Mouse (Mus musculus) heart, postnatal 10 days (tissue): ENCODE measurements around the gene Dhcr24. TPM values are rescaled to one million over a fixed set of nuclear protein-coding genes. Genes with fewer than 3 reads are reported as not detected.
A peak's percentile ranks its signal among the peaks of the same experiment; 100 is the strongest.

Experiments
- DNase-seq, 2 experiments: peaks; one replicate each; pipeline ENCODE4 v3.0.0; 2021
- intact Hi-C: fragments of 180-260 bp; cut with DNase I; formaldehyde crosslinking; loops from one replicate; pipeline ENCODE4 v1.15.1; 2025
- total RNA-seq, 2 experiments: library from RNA; stranded (reverse); gene quantifications; 2 replicates each; pipeline ENCODE4 v1.2.3; 2021

Gene Dhcr24
- total RNA-seq: 1 to 10 TPM; 6.9 to 8.4 TPM

- intact Hi-C loops: no loop called here
- DNase-seq: peak; percentile 92 to 94
Observed at GRCm38 (mm10) chr4:106560846-106561781, at the start of gene Dhcr24. Gene Dhcr24 (plus strand): TSS chr4:106561038.

GRCm38 (mm10) chr4:106514606-106515005, 46.2 kb upstream of the Dhcr24 start:
- intact Hi-C loops: no loop called here
- no peak for DNase-seq

- intact Hi-C loops: no loop called here
- no peak for DNase-seq
Observed at GRCm38 (mm10) chr4:106522547-106522946, 38.3 kb upstream of the Dhcr24 start.

GRCm38 (mm10) chr4:106524131-106524530, 36.7 kb upstream of the Dhcr24 start:
- intact Hi-C loops: no loop called here
- DNase-seq: no peak

GRCm38 (mm10) chr4:106525001-106525400, 35.8 kb upstream of the Dhcr24 start:
- intact Hi-C loops: no loop called here
- no peak for DNase-seq

DNA sequence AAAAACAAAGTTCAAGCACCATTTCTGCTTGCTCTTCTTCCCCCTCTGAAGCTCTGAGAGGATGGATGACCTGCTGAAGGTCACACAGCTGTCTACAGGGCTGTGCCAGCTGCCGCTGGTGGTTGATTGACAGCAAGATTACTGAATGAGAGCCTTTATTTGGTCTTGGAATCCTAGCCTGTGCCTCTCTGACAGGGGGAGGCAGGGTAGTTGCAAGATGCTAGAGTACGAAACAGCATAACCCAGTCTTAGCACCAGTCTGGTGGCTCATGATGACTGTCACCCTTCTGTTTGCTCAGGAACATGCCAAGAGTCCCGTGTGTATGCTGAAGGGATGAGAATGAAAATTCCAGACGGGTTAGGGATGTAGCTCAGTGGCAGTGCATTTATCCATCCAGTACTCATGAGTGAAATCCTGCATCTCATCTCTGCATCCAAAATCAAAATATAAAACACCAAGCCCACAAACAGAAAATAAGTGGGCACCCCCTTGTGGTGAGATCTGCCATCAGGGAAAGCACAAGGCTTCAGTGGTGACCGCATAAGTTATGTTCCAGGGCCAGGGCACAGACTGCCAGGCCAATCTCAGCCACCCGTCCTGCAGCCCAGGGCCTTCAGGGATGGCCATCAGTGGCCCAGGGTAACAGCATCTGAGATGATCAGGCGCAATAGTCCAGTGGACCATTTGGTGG, 32.8 kb upstream of the Dhcr24 start:
- peak in 1 of 2 experiments; percentile 10 for DNase-seq
- intact Hi-C loops: no loop called here

- DNase-seq: peak; percentile 90 to 95
- intact Hi-C loops: loop anchor here (1.0 kb wide), 1 partner anchor 55 kb away; no protein-coding TSS in a partner anchor
Observed at GRCm38 (mm10) chr4:106529375-106530112, 31.3 kb upstream of the Dhcr24 start.

DNA sequence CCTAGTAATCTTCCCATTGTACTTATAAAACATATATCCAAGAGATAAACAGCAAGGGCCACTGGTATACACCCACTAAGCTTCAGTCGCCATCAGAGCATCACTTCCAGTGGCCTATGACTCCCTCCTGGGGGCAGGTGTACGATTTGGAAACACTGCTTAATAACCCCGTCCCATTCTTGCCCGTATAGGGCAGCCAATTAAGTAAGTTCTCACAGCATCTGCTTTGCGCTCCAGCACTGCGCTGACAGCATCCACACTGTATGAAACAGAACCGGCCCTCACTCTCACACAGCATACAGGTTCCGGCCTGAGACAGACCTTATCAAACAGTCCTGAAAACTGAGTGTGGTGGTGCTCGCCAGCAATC, 30.7 kb upstream of the Dhcr24 start:
- intact Hi-C loops: no loop called here
- no peak for DNase-seq

GRCm38 (mm10) chr4:106533421-106534080, 27.3 kb upstream of the Dhcr24 start:
- intact Hi-C loops: no loop called here
- no peak for DNase-seq

DNA sequence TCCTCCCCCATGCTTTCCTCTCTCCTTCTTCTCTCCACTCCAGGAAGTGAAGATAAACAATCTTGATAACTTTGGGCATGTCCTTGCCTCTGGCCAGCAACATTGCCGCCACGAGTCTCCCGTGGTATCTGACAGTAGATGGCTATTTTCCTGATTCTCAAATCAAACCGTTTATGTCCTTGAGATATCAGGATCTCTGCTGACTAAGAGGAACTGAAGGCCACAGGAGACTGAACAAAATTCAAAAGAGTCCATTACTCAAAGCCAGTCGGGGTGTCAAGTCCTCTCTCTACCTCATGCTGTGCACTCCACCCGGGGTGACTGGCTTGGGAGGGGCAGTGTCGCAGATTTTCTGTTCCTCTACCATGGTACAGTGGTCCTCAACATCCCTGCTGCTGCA, 26.6 kb upstream of the Dhcr24 start:
- no peak for DNase-seq
- intact Hi-C loops: no loop called here

DNA sequence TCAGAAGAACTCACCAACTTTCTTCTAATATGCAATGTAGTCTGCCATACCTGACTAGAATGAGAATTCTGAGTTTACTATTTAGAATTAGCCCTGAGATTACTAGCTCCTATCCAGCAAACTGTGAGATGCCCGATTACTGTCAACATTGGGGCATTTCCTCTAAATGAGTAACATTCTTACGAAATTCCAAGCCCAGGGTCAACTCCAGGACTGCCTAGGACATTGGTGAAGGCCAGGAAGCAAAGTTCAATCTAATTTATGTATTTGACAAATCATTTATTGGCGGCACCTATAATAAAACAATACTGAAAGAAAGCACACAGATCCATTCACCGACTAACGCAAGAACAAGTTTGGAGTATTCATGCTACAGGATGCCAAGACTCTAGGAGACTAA, 21.1 kb upstream of the Dhcr24 start:
- DNase-seq: no peak
- intact Hi-C loops: no loop called here

DNA sequence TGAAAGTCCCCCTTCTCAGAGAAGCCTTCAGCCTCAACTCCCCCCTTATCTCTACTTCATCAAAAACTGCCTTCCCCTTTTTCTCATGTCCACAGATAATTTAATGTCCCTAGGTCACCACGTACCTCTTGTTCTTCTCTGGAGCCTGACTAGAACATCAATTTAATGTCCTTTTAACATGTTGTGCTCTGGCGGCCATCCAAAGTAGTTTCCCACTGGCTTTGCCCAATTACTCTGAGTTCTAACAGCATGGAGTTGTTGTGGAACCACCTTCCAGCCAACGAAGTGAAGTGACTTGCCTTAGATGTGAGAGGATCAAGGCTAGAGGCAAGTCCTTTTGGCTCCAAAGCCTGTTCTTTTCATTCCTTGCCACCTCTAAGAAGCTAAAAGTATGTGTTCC, 19.3 kb upstream of the Dhcr24 start:
- intact Hi-C loops: no loop called here
- DNase-seq: no peak

- DNase-seq: no peak
- intact Hi-C loops: no loop called here
Observed at GRCm38 (mm10) chr4:106542211-106542610, 18.6 kb upstream of the Dhcr24 start.

GRCm38 (mm10) chr4:106545817-106546373, 14.9 kb upstream of the Dhcr24 start:
- no peak for DNase-seq

GRCm38 (mm10) chr4:106546896-106547295, 13.9 kb upstream of the Dhcr24 start:
- no peak for DNase-seq
- intact Hi-C loops: no loop called here

More at GRCm38 (mm10) chr4:106545817-106546373, 14.9 kb upstream of the Dhcr24 start:
- intact Hi-C loops: no loop called here

DNA sequence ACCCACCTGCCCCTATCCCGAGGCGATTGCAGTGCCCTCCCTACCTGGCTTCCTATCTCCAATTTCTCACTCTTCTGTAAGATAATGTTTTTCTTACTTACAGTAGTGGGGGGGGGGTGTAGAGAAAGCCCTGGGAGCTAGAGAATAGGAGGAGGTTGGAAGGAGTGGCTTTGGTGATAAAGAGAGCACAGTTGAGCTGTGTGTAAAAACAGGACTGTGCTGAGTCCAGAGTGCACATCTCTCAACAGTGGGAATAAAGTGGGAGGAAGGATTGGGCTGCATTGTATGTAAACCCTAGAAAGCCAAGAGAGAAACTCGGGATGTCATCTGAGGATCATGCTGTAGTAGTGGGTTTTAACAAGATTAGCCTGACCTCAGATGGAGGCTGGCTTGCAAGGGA, 12.7 kb upstream of the Dhcr24 start:
- no peak for DNase-seq
- intact Hi-C loops: no loop called here

DNA sequence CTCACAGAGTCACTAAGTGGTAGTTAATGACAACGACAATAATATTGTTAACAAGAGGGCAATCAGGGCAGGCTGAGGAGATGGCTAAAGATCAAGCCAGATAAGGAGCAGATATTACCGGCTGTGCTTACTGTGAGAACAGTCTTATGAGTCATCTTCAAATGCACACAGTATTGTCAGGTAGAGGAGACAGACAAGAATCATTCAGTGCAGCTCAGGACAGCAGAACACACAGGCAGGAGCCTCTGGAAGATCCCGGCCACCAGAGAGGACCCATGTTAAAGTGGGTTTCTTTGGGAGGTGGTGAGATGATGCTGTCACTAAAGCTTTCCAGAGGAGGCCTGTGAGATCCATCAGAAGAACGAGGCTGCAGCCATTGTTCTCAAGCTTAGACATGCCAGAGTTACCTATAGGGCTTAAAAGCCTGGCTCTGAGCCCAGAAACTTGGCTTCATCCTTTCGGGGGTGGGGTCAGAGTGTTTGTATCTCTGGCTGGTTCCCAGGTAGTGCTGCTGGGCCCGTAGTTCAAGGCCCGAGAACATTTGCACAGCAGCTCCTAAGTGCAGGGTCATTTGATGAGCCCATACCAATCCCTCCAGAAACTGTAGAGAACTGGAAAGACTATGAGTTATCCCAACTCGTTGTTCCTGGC, 10.2 kb upstream of the Dhcr24 start:
- intact Hi-C loops: no loop called here
- no peak for DNase-seq

- no peak for DNase-seq
- intact Hi-C loops: no loop called here
Observed at GRCm38 (mm10) chr4:106557262-106557661, 3.6 kb upstream of the Dhcr24 start.

- intact Hi-C loops: no loop called here
- DNase-seq: no peak
Observed at GRCm38 (mm10) chr4:106557978-106558377, 2.9 kb upstream of the Dhcr24 start.
